Mouse (Mus musculus): Measurements from ENCODE around the gene Zfp846.
"Not testable (repeated sequence)": the region's sequence is repeated elsewhere in the genome, so short reads cannot be mapped to it uniquely, and the experiment has no call there.

The Zfp846 gene

DNA sequence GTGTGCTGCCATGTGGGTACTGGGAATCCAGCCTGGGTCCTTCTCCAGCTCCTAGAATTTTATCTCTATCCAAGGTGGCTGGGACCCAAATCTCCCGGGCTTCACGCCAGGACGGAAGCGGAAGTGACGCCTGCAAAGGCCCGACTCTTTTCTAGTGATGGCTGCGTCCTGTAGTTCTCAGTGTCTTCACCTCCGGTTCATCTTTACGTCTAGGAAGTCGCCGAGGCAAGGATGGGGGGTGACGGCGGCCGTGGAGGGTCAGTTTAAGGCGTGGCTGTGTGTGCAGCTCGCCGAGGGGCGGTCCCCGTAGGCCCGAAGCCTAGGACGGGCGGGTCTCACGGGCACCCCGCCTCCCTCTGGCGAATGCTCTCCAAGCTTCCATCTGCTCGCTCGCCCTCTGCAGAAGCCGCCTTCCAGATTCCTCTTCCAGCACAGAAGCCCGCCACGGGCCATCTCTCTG is at the start of gene Zfp846:
Zfp846 (plus strand) TSS at position 117 of the 460 bp plus-strand sequence.
- DNase-seq (ENCODE audit: low read depth), result peak; percentile 88

- DNase-seq (ENCODE audit: low read depth), result no peak
Observed at GRCm38 (mm10) chr9:20534326-20534926, 46.7 kb upstream of the Zfp846 start.

DNA sequence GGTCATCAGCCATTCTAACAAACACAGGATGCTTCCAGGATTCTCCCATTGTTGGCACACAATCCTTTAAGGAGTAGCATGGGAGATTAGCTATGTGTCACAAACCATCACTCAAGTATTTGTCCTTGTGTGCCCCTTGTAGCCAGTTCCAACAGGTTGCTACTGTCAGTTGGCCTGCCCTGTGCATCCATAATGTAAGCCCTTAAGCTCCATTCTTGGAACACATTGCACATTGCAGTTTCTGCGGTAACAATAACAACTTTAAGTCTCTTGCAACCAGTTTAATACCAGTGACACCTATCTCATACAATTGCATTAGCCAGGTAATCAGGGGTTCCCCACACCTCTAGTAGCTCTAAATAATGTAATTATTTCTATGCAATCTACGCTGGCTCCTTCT is 44.5 kb upstream of the Zfp846 start:
- DNase-seq (ENCODE audit: low read depth), result no peak

DNA sequence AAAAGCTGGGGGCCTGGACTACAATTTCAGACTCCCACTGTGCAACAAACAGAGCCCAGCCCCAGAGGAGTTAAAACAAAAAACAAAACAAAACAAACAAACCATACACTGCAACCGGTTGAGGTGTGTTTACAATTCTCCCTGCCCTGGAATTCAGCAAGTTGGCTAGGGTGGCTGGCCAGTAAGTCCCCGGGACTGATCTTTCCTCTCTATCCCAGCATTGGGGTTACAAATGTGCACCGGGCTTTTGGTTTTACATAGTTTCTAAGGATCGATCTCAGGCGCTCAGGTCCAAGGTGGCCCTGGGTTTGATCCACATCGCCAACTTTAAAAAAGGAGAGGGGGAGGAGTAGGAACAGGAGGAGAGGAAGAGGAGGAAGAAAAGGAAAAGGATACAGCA is 37.6 kb upstream of the Zfp846 start:
- no peak for DNase-seq (ENCODE audit: low read depth)

- no peak for DNase-seq (ENCODE audit: low read depth)
Observed at GRCm38 (mm10) chr9:20544070-20544821, 36.8 kb upstream of the Zfp846 start.

DNA sequence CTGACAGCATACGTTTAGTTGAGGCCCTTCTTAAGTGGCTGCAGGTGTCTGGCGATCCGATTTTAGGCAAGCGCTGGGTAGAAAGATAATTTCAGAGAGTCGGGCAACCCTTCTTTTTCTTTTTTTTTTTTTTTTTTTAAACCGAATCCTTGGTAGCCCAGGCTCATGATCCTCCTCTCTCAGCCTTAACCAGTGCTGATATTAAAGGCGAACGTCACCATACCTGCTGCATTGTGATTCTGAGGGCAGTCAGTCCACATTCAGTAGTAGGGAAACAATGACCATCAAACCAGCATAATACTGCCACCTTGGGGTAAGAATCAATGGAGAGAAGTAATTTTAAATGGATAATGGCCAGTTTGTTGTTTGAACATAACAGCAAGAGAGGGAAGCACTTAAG is 35.9 kb upstream of the Zfp846 start:
- DNase-seq (ENCODE audit: low read depth), result peak; percentile 33

DNA sequence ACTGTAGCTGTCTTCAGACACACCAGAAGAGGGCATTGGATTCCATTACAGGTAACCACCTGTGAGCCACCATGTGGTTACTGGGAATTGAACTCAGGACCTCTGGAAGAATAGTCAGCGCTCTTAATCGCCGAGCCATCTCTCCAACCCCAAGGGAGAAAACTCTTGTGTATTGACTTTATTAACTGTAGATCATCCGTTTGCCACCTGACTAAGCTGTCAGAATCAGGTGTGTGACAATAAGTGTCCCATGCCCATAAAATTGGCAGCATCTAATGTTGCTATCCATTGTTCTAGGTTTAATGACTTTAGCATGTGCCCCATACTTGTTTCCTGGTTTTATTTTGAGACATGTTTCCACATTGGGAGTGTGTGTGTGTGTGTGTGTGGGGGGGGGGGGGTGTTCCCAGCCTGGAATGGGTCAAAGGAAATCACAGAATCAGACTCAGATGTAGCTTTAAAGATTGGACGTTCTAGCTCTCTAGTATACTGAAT is 29.3 kb upstream of the Zfp846 start:
- DNase-seq (ENCODE audit: low read depth), result no peak

DNA sequence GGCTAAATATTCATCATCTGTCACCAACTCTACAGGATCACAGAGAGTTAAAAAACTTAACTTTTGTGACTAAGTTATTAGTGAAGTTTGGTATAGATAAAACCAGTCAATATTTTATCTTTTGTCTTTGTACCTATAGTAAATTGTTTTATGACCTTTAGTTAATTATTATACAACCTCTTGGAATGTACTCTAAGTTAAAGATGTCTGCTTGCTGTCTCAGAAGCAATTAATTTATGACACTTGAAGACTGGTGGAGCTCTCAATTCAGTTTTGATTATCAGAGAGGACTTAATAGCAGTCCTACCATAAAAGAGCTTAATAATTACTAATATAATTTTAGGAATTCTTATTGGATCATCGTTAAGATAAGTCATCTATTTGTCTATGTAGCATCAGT is 28.4 kb upstream of the Zfp846 start:
- no peak for DNase-seq (ENCODE audit: low read depth)

DNA sequence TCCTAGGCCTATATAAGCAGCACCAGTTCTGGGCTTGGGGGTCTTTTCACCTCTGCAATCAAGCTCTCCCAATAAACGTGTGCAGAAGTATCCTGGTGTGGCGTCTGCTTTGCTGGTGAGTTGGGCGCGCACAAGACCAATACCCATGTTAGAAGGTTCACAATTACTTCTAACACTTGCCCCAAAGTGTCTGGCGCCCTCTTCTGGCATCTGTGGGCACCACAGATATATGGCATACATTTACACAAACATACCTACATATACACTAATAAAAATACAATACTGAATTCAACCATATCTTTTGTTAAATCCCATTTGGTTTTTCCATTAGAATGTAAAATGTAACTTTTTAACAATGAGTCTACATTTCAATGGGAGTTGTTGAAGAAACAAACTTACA is 18.9 kb upstream of the Zfp846 start:
- no peak for DNase-seq (ENCODE audit: low read depth)

- not testable (repeated sequence) for DNase-seq (ENCODE audit: low read depth)
Observed at GRCm38 (mm10) chr9:20565326-20566030, 15.6 kb upstream of the Zfp846 start.

GRCm38 (mm10) chr9:20571060-20571459 is 10.0 kb upstream of the Zfp846 start:
- DNase-seq (ENCODE audit: low read depth), result no peak

DNA sequence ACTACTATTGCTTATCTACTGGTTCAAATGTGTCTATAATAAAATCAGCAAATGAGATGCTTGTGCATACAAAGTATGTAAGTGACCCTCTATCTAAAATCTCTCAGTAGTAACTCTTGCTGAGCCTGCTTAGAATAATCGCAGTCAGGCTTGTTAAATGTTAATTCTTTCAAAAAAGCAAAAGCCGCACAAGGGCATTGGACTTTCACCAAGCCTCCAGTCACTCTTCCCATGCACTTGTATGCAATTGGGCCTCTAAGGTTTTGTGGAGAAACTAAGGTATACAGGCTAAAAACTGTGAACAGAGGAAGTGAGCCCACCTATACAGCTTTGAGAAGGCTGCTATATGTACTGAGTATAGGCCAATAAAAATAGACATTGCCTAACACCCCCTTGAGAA is 4.5 kb upstream of the Zfp846 start:
- no peak for DNase-seq (ENCODE audit: low read depth)

- DNase-seq (ENCODE audit: low read depth), result no peak
Observed at GRCm38 (mm10) chr9:20601270-20601669, 20.2 kb downstream of the Zfp846 start.

DNA sequence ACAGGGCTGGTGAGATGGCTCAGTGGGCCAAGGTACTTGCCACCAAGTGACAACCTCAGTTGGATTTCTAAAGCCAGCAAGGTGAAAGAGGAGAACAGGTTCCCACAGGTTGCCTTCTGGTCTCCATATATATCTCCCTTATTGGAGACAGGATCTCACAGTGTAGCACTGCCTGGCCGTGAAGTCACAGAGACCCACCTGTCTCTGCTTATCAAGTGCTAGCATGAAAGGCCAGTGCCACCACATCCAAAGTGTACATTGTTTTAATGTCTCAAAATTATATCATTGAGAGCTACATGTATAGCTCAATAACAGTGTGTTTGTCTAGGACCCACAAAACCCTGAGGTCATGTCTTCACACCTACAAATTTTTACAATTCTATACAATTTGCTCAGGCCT is 25.2 kb downstream of the Zfp846 start:
- no peak for DNase-seq (ENCODE audit: low read depth)

DNA sequence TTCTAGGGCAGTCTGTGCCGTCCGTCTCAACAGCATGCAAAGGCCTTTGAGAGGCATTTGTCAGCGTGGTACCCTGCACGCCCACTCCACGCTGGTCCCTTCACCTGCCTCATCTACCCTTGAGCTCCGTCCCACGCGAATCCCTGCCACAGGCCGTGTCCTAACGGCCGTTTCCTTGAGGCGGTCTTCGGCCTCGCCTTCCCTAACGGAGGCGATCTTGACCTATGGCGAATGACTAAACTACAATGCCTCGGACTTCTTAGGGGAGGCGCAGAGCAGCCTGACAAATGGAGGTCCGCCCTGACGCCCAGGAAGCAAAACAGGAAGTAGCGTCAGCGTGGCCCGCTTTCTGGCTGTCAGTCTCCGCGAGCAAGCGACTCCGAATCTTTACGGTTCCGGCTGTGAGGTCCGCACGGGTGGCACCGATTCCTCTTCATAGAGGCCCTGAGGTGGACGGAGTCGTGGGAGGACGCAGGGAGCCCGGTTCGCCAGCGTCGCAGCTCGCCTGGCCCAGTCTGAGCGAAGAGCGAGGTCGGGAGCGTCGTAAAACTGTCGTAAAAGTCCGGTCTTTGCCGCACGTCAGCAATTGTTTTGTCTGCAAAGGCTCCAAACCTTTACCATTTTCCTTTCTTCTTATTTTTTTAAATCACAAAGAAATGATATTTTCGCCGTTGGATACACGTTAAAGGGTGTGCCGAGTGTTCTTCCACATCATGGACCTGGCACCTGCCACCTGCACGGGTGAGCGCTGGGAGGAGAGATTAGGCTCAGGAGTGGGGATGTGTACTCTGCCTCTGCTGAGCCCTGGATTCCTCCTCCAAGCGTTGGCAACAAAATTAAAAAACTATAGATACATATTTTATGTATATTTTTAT is 26.2 kb downstream of the Zfp846 start:
- peak; percentile 75 for DNase-seq (ENCODE audit: low read depth)

- DNase-seq (ENCODE audit: low read depth), result no peak
Observed at GRCm38 (mm10) chr9:20609831-20610464, 28.9 kb downstream of the Zfp846 start.

GRCm38 (mm10) chr9:20611976-20612375 is 30.9 kb downstream of the Zfp846 start:
- no peak for DNase-seq (ENCODE audit: low read depth)

- peak; percentile 12 for DNase-seq (ENCODE audit: low read depth)
Observed at GRCm38 (mm10) chr9:20616685-20617084, 35.6 kb downstream of the Zfp846 start.

DNA sequence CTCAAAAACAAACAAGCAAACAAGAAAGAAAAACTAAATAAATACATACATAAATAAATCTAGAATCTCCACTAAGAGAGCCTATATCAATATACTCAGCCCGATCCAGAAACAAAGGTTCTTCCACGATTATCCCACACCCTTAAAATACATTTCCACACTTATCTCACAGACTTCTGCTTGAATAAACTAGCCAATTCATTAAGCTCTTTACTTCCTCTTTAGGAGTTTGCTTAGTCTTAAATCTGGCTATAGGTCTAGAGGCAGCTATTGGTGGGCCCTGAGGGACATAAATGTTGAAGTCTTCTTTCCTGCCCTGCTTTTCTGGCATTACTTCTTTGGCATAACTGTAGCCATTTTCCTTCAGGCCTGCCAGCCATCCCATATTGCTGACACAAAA is 50.2 kb downstream of the Zfp846 start:
- no peak for DNase-seq (ENCODE audit: low read depth)

DNA sequence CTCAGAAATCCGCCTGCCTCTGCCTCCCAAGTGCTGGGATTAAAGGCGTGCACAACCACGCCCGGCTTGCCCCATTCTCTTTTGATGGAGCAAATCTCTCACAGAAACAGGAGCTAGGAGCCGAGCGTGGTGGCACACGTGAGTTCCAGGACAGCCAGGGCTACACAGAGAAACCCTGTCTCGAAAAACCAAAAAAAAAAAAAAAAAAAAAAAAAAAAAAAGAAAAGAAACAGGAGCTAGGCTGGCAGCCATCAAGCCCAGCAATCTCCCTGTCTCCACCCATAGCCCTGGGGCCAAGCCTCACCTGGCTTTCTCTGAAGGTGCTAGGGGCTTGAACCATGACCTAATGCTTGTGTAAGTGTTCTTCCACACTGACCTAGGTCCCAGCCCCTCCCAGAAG is 54.6 kb downstream of the Zfp846 start:
- DNase-seq (ENCODE audit: low read depth), result not testable (repeated sequence)

GRCm38 (mm10) chr9:20636256-20636655 is 55.2 kb downstream of the Zfp846 start:
- DNase-seq (ENCODE audit: low read depth), result no peak
